Mouse (Mus musculus): Measurements from ENCODE around the gene Rhot2.
A peak's percentile ranks its signal among the peaks of the same experiment; 100 is the strongest.

The Rhot2 gene

GRCm38 (mm10) chr17:25841117-25841880 is 3.4 kb downstream of the Rhot2 start, which contains the start of gene Gm20683:
Gene Gm20683 (minus strand): TSS chr17:25841763.
- no peak for DNase-seq (ENCODE audit: low spot score in 2 of 2)

GRCm38 (mm10) chr17:25840519-25840918 is 4.1 kb downstream of the Rhot2 start:
- no peak for DNase-seq (ENCODE audit: low spot score in 2 of 2)

- DNase-seq (ENCODE audit: low spot score in 2 of 2) = no peak
Measured at GRCm38 (mm10) chr17:25839455-25840235, 5.0 kb downstream of the Rhot2 start.

GRCm38 (mm10) chr17:25838904-25839303 is 5.7 kb downstream of the Rhot2 start:
- no peak for DNase-seq (ENCODE audit: low spot score in 2 of 2)

GRCm38 (mm10) chr17:25837533-25837932 is 7.1 kb downstream of the Rhot2 start:
- DNase-seq (ENCODE audit: low spot score in 2 of 2) = peak in 1 of 2 experiments; percentile 40

GRCm38 (mm10) chr17:25837076-25837410 is 7.6 kb downstream of the Rhot2 start, which contains the start of gene Rhbdl1:
Gene Rhbdl1 (minus strand): TSS chr17:25837295.
- DNase-seq (ENCODE audit: low spot score in 2 of 2) = peak; percentile 86 to 89

GRCm38 (mm10) chr17:25836397-25837075 is 8.1 kb downstream of the Rhot2 start:
- DNase-seq (ENCODE audit: low spot score in 2 of 2) = peak in 1 of 2 experiments; percentile 40

GRCm38 (mm10) chr17:25835816-25836215 is 8.8 kb downstream of the Rhot2 start:
- DNase-seq (ENCODE audit: low spot score in 2 of 2) = no peak

- DNase-seq (ENCODE audit: low spot score in 2 of 2) = no peak
Measured at GRCm38 (mm10) chr17:25835301-25835700, 9.3 kb downstream of the Rhot2 start.

- DNase-seq (ENCODE audit: low spot score in 2 of 2) = no peak
Measured at GRCm38 (mm10) chr17:25834595-25835222, 9.9 kb downstream of the Rhot2 start.

GRCm38 (mm10) chr17:25833961-25834594 is 10.6 kb downstream of the Rhot2 start:
- DNase-seq (ENCODE audit: low spot score in 2 of 2) = no peak

GRCm38 (mm10) chr17:25833291-25833663 is 11.4 kb downstream of the Rhot2 start, which contains the start of gene Stub1:
Gene Stub1 (minus strand): TSS chr17:25833404.
- DNase-seq (ENCODE audit: low spot score in 2 of 2) = peak in 1 of 2 experiments; percentile 87

- peak; percentile 98 for DNase-seq (ENCODE audit: low spot score in 2 of 2)
Measured at GRCm38 (mm10) chr17:25832436-25833290, 12.0 kb downstream of the Rhot2 start.

GRCm38 (mm10) chr17:25831451-25832281 is 13.0 kb downstream of the Rhot2 start:
- DNase-seq (ENCODE audit: low spot score in 2 of 2) = no peak

GRCm38 (mm10) chr17:25830806-25831431 is 13.7 kb downstream of the Rhot2 start:
- no peak for DNase-seq (ENCODE audit: low spot score in 2 of 2)

GRCm38 (mm10) chr17:25830200-25830753 is 14.4 kb downstream of the Rhot2 start:
- no peak for DNase-seq (ENCODE audit: low spot score in 2 of 2)

GRCm38 (mm10) chr17:25829558-25830017 is 15.1 kb downstream of the Rhot2 start:
- DNase-seq (ENCODE audit: low spot score in 2 of 2) = no peak
